Mouse (Mus musculus): ENCODE measurements around the gene Myl12a.
A peak's percentile ranks its signal among the peaks of the same experiment; 100 is the strongest.
"Not testable (repeated sequence)": the region's sequence is repeated elsewhere in the genome, so short reads cannot be mapped to it uniquely, and the experiment has no call there.

The Myl12a gene

DNA sequence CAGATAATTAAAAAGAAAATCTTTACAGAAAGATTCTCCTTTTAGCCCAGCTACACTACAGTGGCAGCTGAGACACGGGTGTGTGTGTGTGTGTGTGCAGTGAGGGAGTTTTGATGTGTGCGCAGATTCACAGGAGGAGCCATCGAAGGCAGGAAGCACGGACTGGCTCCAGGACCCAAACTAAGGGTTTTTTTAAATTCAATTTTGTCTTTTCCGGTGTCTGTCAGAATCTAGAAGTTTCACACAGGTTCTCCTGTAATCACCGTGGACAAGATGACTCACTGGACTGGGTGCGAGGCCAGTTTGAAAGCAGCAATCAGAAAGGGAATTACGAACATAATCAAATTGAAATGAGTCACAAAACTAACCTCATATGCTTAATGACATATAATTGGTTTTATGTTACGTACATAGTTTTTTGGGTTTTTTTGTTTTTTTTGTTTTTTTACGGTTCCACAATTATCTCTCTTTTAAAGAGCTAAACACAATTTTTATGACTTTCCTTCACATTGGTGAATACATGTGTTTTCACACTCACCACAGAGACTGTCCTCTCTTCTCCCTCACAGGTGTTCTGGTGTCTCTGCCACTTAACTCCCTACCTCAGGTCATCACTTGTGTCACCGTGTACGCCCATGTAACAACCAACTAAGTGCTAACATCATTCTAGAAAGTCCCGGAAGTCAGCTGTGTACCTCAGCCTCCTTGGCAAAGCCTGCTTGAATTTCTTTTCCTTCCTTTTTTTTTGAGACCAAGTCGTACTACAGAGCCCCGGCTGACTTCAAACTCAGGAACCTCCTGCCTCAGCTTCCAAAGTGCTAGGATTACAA is 15.6 kb downstream of the Myl12a start:
- no peak for DNase-seq

DNA sequence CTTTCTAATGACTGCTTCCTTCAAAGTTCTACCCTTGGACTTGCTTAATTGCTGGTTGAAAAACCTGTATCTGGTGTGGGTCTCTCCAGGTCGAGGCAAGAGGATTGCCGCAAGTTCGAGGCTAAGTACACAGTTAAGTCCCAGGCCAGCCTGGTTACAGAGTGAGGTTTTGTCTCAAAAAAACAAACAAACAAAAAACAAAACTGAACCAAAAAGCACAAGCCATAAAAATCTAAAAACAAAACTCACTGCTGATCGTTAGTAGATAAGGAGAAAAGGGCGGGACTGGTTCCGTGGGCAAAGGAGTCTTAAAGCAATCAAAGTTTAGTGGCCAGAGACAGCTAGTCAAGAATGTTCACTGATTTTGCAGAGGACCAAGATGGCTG is 16.3 kb downstream of the Myl12a start:
- DNase-seq, result no peak

GRCm38 (mm10) chr17:70985501-70986354 is 16.9 kb downstream of the Myl12a start:
- no peak for DNase-seq

DNA sequence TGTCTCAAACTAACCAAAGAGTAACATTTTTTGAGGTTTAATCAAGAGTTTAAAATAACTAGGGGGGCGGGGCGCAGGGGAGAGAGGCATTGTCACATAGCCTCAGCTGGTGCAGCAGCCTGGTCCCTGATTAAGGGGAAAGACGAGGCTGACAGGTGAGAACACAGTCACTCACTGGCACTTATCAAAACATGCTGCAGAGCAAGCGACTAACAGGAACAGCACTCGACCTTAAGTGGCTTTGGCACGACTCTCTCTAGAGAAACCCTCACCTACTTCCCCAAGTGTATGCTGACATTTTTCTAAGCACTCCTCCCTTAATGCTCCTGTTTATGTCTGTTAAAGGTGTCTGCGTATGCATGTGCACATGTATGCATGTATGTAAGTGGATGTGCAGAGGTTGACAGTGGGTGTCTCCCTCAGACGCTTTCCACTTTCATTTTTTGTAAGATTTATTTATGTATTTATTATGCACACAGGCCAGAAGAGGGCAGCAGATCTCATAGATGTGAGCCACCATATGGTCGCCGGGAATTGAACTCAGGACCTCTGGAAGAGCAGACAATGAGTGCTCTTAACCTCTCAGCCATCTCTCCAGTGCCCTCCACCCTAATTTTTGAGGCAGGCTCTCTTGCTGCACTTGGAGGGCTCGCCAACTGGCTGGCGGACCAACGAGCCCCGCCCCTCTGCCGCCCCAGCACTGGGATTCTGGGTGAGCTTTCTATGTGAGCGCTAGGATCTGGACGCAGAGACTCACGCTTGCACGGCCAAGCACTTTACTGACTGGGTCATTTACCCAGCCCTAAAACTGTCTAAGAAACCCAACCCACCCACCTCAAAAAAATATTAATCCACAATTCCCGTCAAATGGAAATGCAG is 23.1 kb downstream of the Myl12a start:
- no peak for DNase-seq

GRCm38 (mm10) chr17:70977799-70978198 is 24.9 kb downstream of the Myl12a start:
- no peak for DNase-seq

- DNase-seq, result not testable (repeated sequence)
Measured at GRCm38 (mm10) chr17:70974065-70974464, 28.6 kb downstream of the Myl12a start.

GRCm38 (mm10) chr17:70973398-70973797 is 29.3 kb downstream of the Myl12a start:
- no peak for DNase-seq

GRCm38 (mm10) chr17:70971206-70971605 is 31.5 kb downstream of the Myl12a start:
- DNase-seq, result no peak

GRCm38 (mm10) chr17:70968606-70969191 is 34.0 kb downstream of the Myl12a start:
- DNase-seq, result peak; percentile 84

DNA sequence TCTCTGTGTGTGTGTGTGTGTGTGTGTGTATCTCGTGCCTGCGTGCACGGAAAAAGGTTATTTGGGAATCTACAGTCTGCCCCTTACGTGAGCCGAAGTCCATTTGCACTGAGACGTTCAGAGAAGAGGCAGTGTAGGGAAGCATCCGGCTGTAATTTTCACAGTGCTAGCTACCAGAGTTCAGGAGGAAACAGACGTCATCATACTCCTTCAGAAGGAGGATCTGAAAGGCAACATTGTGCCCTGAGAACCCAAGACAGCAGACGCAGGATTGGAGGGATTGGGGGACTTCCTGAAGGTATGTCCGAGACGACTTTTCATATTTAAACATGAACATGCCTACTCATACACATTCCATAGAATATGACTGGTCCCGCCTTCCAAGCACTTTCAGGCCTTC is 35.0 kb downstream of the Myl12a start:
- no peak for DNase-seq

DNA sequence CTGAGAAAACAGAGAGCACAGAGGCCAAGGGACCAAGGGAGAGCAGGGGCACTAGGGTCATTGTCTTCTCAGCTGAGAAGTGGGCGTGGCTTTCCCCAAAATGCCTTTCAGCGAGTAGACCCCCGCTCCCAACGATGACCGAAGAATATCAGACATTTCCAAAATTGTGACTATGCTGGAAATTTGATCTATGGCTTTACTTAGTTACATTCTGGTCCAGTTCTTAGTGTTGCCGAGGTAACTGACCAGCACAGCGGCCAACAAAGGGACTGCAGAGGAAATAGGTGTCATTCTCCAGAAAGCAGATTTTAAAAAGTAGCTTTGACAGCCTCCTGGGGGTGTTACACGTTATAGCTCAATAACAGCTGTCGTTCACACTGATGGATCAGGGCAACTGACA is 35.5 kb downstream of the Myl12a start:
- DNase-seq, result peak; percentile 22

- no peak for DNase-seq
Measured at GRCm38 (mm10) chr17:70966126-70966525, 36.6 kb downstream of the Myl12a start.

DNA sequence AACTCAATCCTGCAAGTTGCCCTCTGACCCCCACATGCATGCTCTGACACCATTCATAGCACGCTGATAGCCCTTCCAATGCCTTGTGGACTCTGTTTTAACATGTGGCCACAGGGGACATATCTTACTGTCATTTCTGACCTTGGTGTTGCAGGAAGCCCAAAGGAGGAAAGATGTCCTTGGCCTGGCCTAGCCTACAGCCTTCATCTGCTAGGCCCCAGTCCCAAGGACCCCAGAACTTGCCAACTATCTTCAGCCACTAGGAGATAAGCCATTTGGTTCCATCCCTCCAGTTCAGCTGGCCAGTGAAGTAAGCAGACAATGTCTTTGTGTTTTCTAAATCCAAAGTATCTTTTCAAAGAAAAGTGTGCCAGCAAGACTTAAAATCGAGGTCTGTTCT is 37.4 kb downstream of the Myl12a start:
- no peak for DNase-seq

GRCm38 (mm10) chr17:70963546-70963945 is 39.1 kb downstream of the Myl12a start:
- DNase-seq, result not testable (repeated sequence)

GRCm38 (mm10) chr17:70951266-70951665 is 51.4 kb downstream of the Myl12a start:
- no peak for DNase-seq

GRCm38 (mm10) chr17:70949171-70949570 is 53.5 kb downstream of the Myl12a start:
- DNase-seq, result no peak

DNA sequence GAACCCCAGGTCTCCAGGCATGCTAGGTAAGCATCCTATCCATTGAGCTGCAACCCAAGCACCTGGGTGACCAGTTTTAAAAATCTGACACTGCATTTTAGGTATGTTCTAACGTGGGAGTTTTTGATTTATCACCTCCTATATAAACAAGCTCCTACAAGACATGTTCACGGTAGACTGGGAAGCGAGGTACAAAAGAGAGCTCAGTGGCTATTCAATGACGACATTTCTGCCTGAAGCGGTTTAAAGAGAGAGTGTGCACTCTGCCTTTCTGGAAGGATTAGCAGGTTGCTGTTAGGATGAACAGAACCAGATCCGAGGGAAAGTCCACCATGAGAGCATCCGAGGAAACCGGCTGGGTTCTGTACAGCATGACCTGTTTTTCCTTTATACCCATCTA is 54.0 kb downstream of the Myl12a start:
- DNase-seq, result peak; percentile 15

GRCm38 (mm10) chr17:70943779-70944178 is 58.9 kb downstream of the Myl12a start:
- DNase-seq, result no peak

Data from retina, postnatal 1 day (tissue).